Mouse (Mus musculus) neural tube, embryonic 14.5 days (tissue): ENCODE measurements around the gene Tlr2. TPM values are rescaled to one million over a fixed set of nuclear protein-coding genes. Genes with fewer than 3 reads are reported as not detected.

Experiments
- ATAC-seq: fragments of 200-750 bp; cut with Nextera tagmentation; 2 replicates; pipeline ENCODE4 v1.8.0; 2017; ENCODE audit warnings: low read depth, mild to moderate bottlenecking, moderate TSS enrichment, moderate library complexity
- H3K27ac ChIP-seq: fragments of 300-500 bp; sonication (generic); 2 replicates; pipeline ENCODE4 v1.5.1; 2014; ENCODE audit warnings: low read depth, mild to moderate bottlenecking, control low read depth, low read length, moderate library complexity, mixed read lengths
- H3K27me3 ChIP-seq: fragments of 300-500 bp; sonication (generic); 2 replicates; pipeline ENCODE4 v1.6.1; 2014; ENCODE audit warnings: low read length; ENCODE audit not compliant: control insufficient read depth, insufficient read depth
- H3K36me3 ChIP-seq: fragments of 300-500 bp; sonication (generic); 2 replicates; pipeline ENCODE4 v1.6.1; 2014; ENCODE audit warnings: low read length, mixed read lengths; ENCODE audit not compliant: control insufficient read depth, insufficient read depth
- H3K4me1 ChIP-seq: fragments of 300-500 bp; sonication (generic); 2 replicates; pipeline ENCODE4 v1.6.1; 2014; ENCODE audit warnings: low read length; ENCODE audit not compliant: control insufficient read depth, insufficient read depth
- H3K4me2 ChIP-seq: fragments of 300-500 bp; sonication (generic); 2 replicates; pipeline ENCODE4 v1.6.1; 2014; ENCODE audit warnings: mild to moderate bottlenecking, low read depth, low read length, control low read depth
- H3K4me3 ChIP-seq: fragments of 300-500 bp; sonication (generic); 2 replicates; pipeline ENCODE4 v1.5.1; 2014; ENCODE audit warnings: low read depth, low read length, control low read depth, mixed read lengths
- H3K9ac ChIP-seq: fragments of 300-500 bp; sonication (generic); replicated peaks from 2 replicates; pipeline ENCODE4 v1.6.1; 2014; ENCODE audit warnings: low read depth, mild to moderate bottlenecking, control low read depth, low read length, mixed read lengths
- H3K9me3 ChIP-seq: fragments of 300-500 bp; sonication (generic); 2 replicates; pipeline ENCODE4 v1.6.1; 2016; ENCODE audit warnings: low read length; ENCODE audit not compliant: control insufficient read depth
- WGBS: fragments of 180-500 bp; shearing (Covaris S2); extraction: QIAGEN DNeasy Blood & Tissue Kit; methylation state at CpG from one replicate; pipeline ENCODE4 v1.1.7; 2014; 5-methylcytosine and 5-hydroxymethylcytosine counted together
- polyA plus RNA-seq: library from polyadenylated mRNA; unstranded; fragments of >200 nt; fragmentation: Nextera tagmentation; extraction: Ambion mirVana; gene quantifications from 2 replicates; pipeline ENCODE4 v1.2.1, GENCODE M21; 2014

The Tlr2 gene
- polyA plus RNA-seq, 1 experiment from 2014 or later = 1.1 TPM

GRCm38 (mm10) chr3:83844766-83845520, 3.4 kb upstream of the Tlr2 start:
- ATAC-seq = no peak
- WGBS = 82% methylated on average over 8 of the region's 8 CpGs
- H3K4me1 ChIP-seq = peaks cover 8% of the 10 kb centered on the region
- no peak overlapping the region for H3K4me3 ChIP-seq
- H3K36me3 ChIP-seq = no peaks in the 10 kb centered on the region
- H3K9me3 ChIP-seq = no peaks in the 10 kb centered on the region
- H3K4me2 ChIP-seq = no peak overlapping the region
- H3K27ac ChIP-seq = no peak overlapping the region
- no peak overlapping the region for H3K9ac ChIP-seq
- peaks cover 2% of the 10 kb centered on the region; the same call in 1 of the 2 replicates for H3K27me3 ChIP-seq

GRCm38 (mm10) chr3:83839477-83839876, 2.1 kb downstream of the Tlr2 start:
- 92% methylated on average over 5 of the region's 5 CpGs for WGBS
- no peak for ATAC-seq
- H3K9me3 ChIP-seq = no peaks in the 10 kb centered on the region

GRCm38 (mm10) chr3:83836685-83837084, 4.9 kb downstream of the Tlr2 start:
- Histone ChIP-seq H3K4me3 (no peak overlapping the region), H3K36me3 (no peaks in the 10 kb centered on the region), H3K27ac (no peak overlapping the region), H3K27me3 (peaks cover 2% of the 10 kb centered on the region; the same call in 1 of the 2 replicates), H3K9me3 (no peaks in the 10 kb centered on the region), H3K4me1 (peaks cover 8% of the 10 kb centered on the region), H3K9ac (no peak overlapping the region), H3K4me2 (no peak overlapping the region)
- ATAC-seq = no peak
- WGBS = 87% methylated on average over 15 of the region's 15 CpGs

More at GRCm38 (mm10) chr3:83839477-83839876, 2.1 kb downstream of the Tlr2 start:
- Histone ChIP-seq H3K27ac (no peak overlapping the region), H3K4me1 (peaks cover 8% of the 10 kb centered on the region), H3K9ac (no peak overlapping the region), H3K4me2 (no peak overlapping the region), H3K36me3 (no peaks in the 10 kb centered on the region), H3K27me3 (peaks cover 2% of the 10 kb centered on the region; the same call in 1 of the 2 replicates), H3K4me3 (no peak overlapping the region)

- no peak overlapping the region for H3K27ac ChIP-seq
- H3K4me3 ChIP-seq = no peak overlapping the region
- no peaks in the 10 kb centered on the region for H3K36me3 ChIP-seq
- no peak overlapping the region for H3K9ac ChIP-seq
- H3K9me3 ChIP-seq = no peaks in the 10 kb centered on the region
- H3K4me1 ChIP-seq = no peaks in the 10 kb centered on the region
- no peak for ATAC-seq
- WGBS = 71% methylated on average over 5 of the region's 5 CpGs
- H3K27me3 ChIP-seq = no peaks in the 10 kb centered on the region
- H3K4me2 ChIP-seq = no peak overlapping the region
These were observed 13.4 kb downstream of the Tlr2 start for GRCm38 (mm10) chr3:83828145-83828611.

GRCm38 (mm10) chr3:83827684-83828083, 13.9 kb downstream of the Tlr2 start:
- Histone ChIP-seq H3K4me2 (no peak overlapping the region), H3K4me1 (no peaks in the 10 kb centered on the region), H3K9me3 (no peaks in the 10 kb centered on the region), H3K4me3 (no peak overlapping the region), H3K9ac (no peak overlapping the region), H3K27ac (no peak overlapping the region), H3K36me3 (no peaks in the 10 kb centered on the region), H3K27me3 (no peaks in the 10 kb centered on the region)
- ATAC-seq = no peak
- 86% methylated on average over 9 of the region's 9 CpGs for WGBS

- Histone ChIP-seq H3K4me1 (no peaks in the 10 kb centered on the region), H3K9me3 (no peaks in the 10 kb centered on the region), H3K27ac (no peak overlapping the region), H3K4me2 (no peak overlapping the region), H3K9ac (no peak overlapping the region), H3K36me3 (no peaks in the 10 kb centered on the region), H3K4me3 (no peak overlapping the region), H3K27me3 (no peaks in the 10 kb centered on the region)
- WGBS = 94% methylated on average over 4 of the region's 4 CpGs
- no peak for ATAC-seq
These were observed 17.8 kb downstream of the Tlr2 start for GRCm38 (mm10) chr3:83823774-83824173.

GRCm38 (mm10) chr3:83816372-83816925, 25.1 kb downstream of the Tlr2 start:
- no peak for ATAC-seq
- 62% methylated on average over 4 of the region's 4 CpGs for WGBS

GRCm38 (mm10) chr3:83812863-83813262, 28.7 kb downstream of the Tlr2 start:
- no peak overlapping the region for H3K27ac ChIP-seq
- no peaks in the 10 kb centered on the region for H3K27me3 ChIP-seq
- H3K4me1 ChIP-seq = no peaks in the 10 kb centered on the region
- H3K9ac ChIP-seq = no peak overlapping the region
- no peak for ATAC-seq
- no peak overlapping the region for H3K4me2 ChIP-seq
- no peaks in the 10 kb centered on the region for H3K9me3 ChIP-seq
- no peak overlapping the region for H3K4me3 ChIP-seq
- H3K36me3 ChIP-seq = no peaks in the 10 kb centered on the region

More at GRCm38 (mm10) chr3:83816372-83816925, 25.1 kb downstream of the Tlr2 start:
- Histone ChIP-seq H3K9me3 (no peaks in the 10 kb centered on the region), H3K36me3 (no peaks in the 10 kb centered on the region), H3K27me3 (no peaks in the 10 kb centered on the region), H3K4me1 (no peaks in the 10 kb centered on the region), H3K4me2 (no peak overlapping the region), H3K9ac (no peak overlapping the region), H3K4me3 (no peak overlapping the region), H3K27ac (no peak overlapping the region)

GRCm38 (mm10) chr3:83811987-83812386, 29.6 kb downstream of the Tlr2 start:
- no peaks in the 10 kb centered on the region for H3K9me3 ChIP-seq
- H3K4me1 ChIP-seq = no peaks in the 10 kb centered on the region
- WGBS = 62% methylated on average over 7 of the region's 7 CpGs
- ATAC-seq = no peak
- no peak overlapping the region for H3K9ac ChIP-seq
- no peak overlapping the region for H3K4me2 ChIP-seq
- H3K36me3 ChIP-seq = no peaks in the 10 kb centered on the region
- H3K4me3 ChIP-seq = no peak overlapping the region
- no peaks in the 10 kb centered on the region for H3K27me3 ChIP-seq
- H3K27ac ChIP-seq = no peak overlapping the region
